Mouse (Mus musculus) CH12.LX (cell line): ENCODE results near the gene Tex22. TPM values are rescaled to one million over a fixed set of nuclear protein-coding genes. Genes with fewer than 3 reads are reported as not detected.
A peak's percentile ranks its signal among the peaks of the same experiment; 100 is the strongest.

Experiments used
- DNase-seq: peaks from one replicate; pipeline ENCODE4 v3.0.0-alpha.2; 2013; ENCODE audit errors: extremely low read depth
- H3K27ac ChIP-seq: 2 replicates; pipeline ENCODE4 v1.5.1; 2012; ENCODE audit warnings: low read depth, mild to moderate bottlenecking, control low read depth, moderate library complexity; ENCODE audit not compliant: insufficient read depth
- H3K27me3 ChIP-seq: replicated peaks from 2 replicates; pipeline ENCODE3; 2012; ENCODE audit warnings: inconsistent platforms
- H3K36me3 ChIP-seq, 2 experiments: replicated peaks in 1 of 2; 2 replicates each; pipeline versions ENCODE3 to v1.6.1; 2012; ENCODE audit warnings: inconsistent platforms in 1 of 2, low read length in 1 of 2, mild to moderate bottlenecking in 1 of 2, mixed read lengths in 1 of 2, moderate library complexity in 1 of 2; ENCODE audit not compliant: control insufficient read depth in 1 of 2, insufficient read depth in 1 of 2
- H3K4me1 ChIP-seq, 2 experiments: 2 replicates each; pipeline ENCODE4 v1.6.1; 2012; ENCODE audit warnings: inconsistent platforms in 1 of 2, moderate library complexity in 1 of 2; ENCODE audit not compliant: insufficient read depth in 2 of 2, control insufficient read depth in 1 of 2
- H3K4me2 ChIP-seq: 2 replicates; pipeline ENCODE4 v1.6.1; 2012; ENCODE audit warnings: low read depth, mild to moderate bottlenecking, control low read depth; ENCODE audit not compliant: poor library complexity, insufficient read depth, severe bottlenecking
- H3K4me3 ChIP-seq, 3 experiments: fragments of 150-350 bp in 1 of 3; sonication (generic) in 1 of 3; replicated peaks in 1 of 3; 2 replicates each; pipeline versions ENCODE3 to v1.5.1; 2011 to 2012; ENCODE audit warnings: low read depth in 2 of 3, low read length in 2 of 3, mild to moderate bottlenecking in 2 of 3, moderate library complexity in 2 of 3, control low read depth in 1 of 3, improper control_type of control experiment in 1 of 3, inconsistent platforms in 1 of 3, mixed read lengths in 1 of 3; ENCODE audit not compliant: poor library complexity in 1 of 3
- H3K79me2 ChIP-seq: replicated peaks from 2 replicates; pipeline ENCODE4 v1.6.1; 2012; ENCODE audit warnings: mild to moderate bottlenecking, moderate library complexity; ENCODE audit not compliant: control insufficient read depth, poor library complexity, insufficient read depth, severe bottlenecking; ENCODE audit errors: extremely low read depth
- H3K9ac ChIP-seq: 2 replicates; pipeline ENCODE4 v1.6.1; 2012; ENCODE audit warnings: low read depth, mild to moderate bottlenecking, control low read depth, moderate library complexity; ENCODE audit not compliant: insufficient read depth
- H3K9me3 ChIP-seq: replicated peaks from 2 replicates; pipeline ENCODE3; 2012; ENCODE audit warnings: low read length, inconsistent platforms, mixed read lengths
- BHLHE40 ChIP-seq: IDR thresholded peaks from 2 replicates; pipeline ENCODE4 v1.6.1; 2011; ENCODE audit warnings: mild to moderate bottlenecking, low read depth, low read length, improper control_type of control experiment
- CHD1 ChIP-seq: IDR thresholded peaks from 2 replicates; pipeline ENCODE4 v1.6.1; 2012; ENCODE audit warnings: low read depth, low read length, improper control_type of control experiment, inconsistent platforms
- CHD2 ChIP-seq: IDR thresholded peaks from 2 replicates; pipeline ENCODE4 v1.6.1; 2011; ENCODE audit warnings: low read length, improper control_type of control experiment
- CTCF ChIP-seq, 2 experiments: IDR thresholded peaks in 1 of 2; conservative IDR thresholded peaks in 1 of 2; 2 replicates each; pipeline ENCODE4 v1.5.1; 2011 to 2012; ENCODE audit warnings: low read depth in 2 of 2, low read length in 2 of 2, improper control_type of control experiment in 1 of 2, inconsistent platforms in 1 of 2, mild to moderate bottlenecking in 1 of 2, moderate library complexity in 1 of 2
- E2F4 ChIP-seq: IDR thresholded peaks from 2 replicates; pipeline ENCODE4 v1.6.1; 2011; ENCODE audit warnings: low read depth, low read length, improper control_type of control experiment; ENCODE audit not compliant: insufficient replicate concordance
- ELF1 ChIP-seq: IDR thresholded peaks from 2 replicates; pipeline ENCODE4 v1.6.1; 2014; ENCODE audit warnings: low read depth, mild to moderate bottlenecking, inconsistent platforms, low read length, improper control_type of control experiment
- EP300 ChIP-seq: IDR thresholded peaks from 2 replicates; pipeline ENCODE4 v1.6.1; 2011; ENCODE audit warnings: low read length, improper control_type of control experiment
- ETS1 ChIP-seq: conservative IDR thresholded peaks from 2 replicates; pipeline ENCODE4 v1.6.1; 2012; ENCODE audit warnings: low read depth, mild to moderate bottlenecking, inconsistent platforms, low read length, improper control_type of control experiment, moderate library complexity
- GABPA ChIP-seq: IDR thresholded peaks from 2 replicates; pipeline ENCODE4 v1.6.1; 2012; ENCODE audit warnings: low read depth, low read length, improper control_type of control experiment, inconsistent platforms; ENCODE audit not compliant: insufficient replicate concordance
- JUND ChIP-seq: conservative IDR thresholded peaks from 2 replicates; pipeline ENCODE4 v1.6.1; 2011; ENCODE audit warnings: low read depth, low read length, improper control_type of control experiment
- MAX ChIP-seq: IDR thresholded peaks from 2 replicates; pipeline ENCODE4 v1.6.1; 2011; ENCODE audit warnings: low read length, improper control_type of control experiment
- MXI1 ChIP-seq: IDR thresholded peaks from 2 replicates; pipeline ENCODE4 v1.6.1; 2011; ENCODE audit warnings: mild to moderate bottlenecking, low read depth, low read length, improper control_type of control experiment
- MYC ChIP-seq: IDR thresholded peaks from 2 replicates; pipeline ENCODE4 v1.6.1; 2011; ENCODE audit warnings: low read depth, mild to moderate bottlenecking, improper control_type of control experiment, low read length
- NELFE ChIP-seq: IDR thresholded peaks from 2 replicates; pipeline ENCODE4 v1.6.1; 2011; ENCODE audit warnings: low read depth, low read length, improper control_type of control experiment
- NRF1 ChIP-seq: IDR thresholded peaks from 2 replicates; pipeline ENCODE4 v1.6.1; 2014; ENCODE audit warnings: low read depth, mild to moderate bottlenecking, inconsistent platforms, low read length, improper control_type of control experiment, moderate library complexity
- PAX5 ChIP-seq: IDR thresholded peaks from 2 replicates; pipeline ENCODE4 v1.6.1; 2012; ENCODE audit warnings: low read length, inconsistent platforms, mixed read lengths
- POLR2A ChIP-seq: IDR thresholded peaks from 2 replicates; pipeline ENCODE4 v1.6.1; 2011; ENCODE audit warnings: low read depth, mild to moderate bottlenecking, improper control_type of control experiment, low read length
- POLR2AphosphoS2 ChIP-seq: IDR thresholded peaks from 2 replicates; pipeline ENCODE4 v1.6.1; 2011; ENCODE audit warnings: low read depth, low read length, improper control_type of control experiment
- RCOR1 ChIP-seq: conservative IDR thresholded peaks from 2 replicates; pipeline ENCODE4 v1.6.1; 2012; ENCODE audit warnings: low read depth, mild to moderate bottlenecking, inconsistent platforms, low read length, improper control_type of control experiment
- SMC3 ChIP-seq: IDR thresholded peaks from 2 replicates; pipeline ENCODE4 v1.6.1; 2011; ENCODE audit warnings: low read depth, low read length, improper control_type of control experiment
- TCF12 ChIP-seq: IDR thresholded peaks from 2 replicates; pipeline ENCODE4 v1.6.1; 2014; ENCODE audit warnings: low read depth, mild to moderate bottlenecking, inconsistent platforms, low read length, improper control_type of control experiment
- USF1 ChIP-seq: IDR thresholded peaks from 2 replicates; pipeline ENCODE4 v1.6.1; 2014; ENCODE audit warnings: low read depth, mild to moderate bottlenecking, inconsistent platforms, low read length, improper control_type of control experiment
- USF2 ChIP-seq: conservative IDR thresholded peaks from 2 replicates; pipeline ENCODE4 v1.6.1; 2011; ENCODE audit warnings: low read depth, low read length, improper control_type of control experiment
- ZC3H11A ChIP-seq: IDR thresholded peaks from 2 replicates; pipeline ENCODE4 v1.6.1; 2012; ENCODE audit warnings: low read depth, mild to moderate bottlenecking, inconsistent platforms, low read length, improper control_type of control experiment
- ZMIZ1 ChIP-seq: IDR thresholded peaks from 2 replicates; pipeline ENCODE4 v1.6.1; 2012; ENCODE audit warnings: low read depth, mild to moderate bottlenecking, inconsistent platforms, low read length, improper control_type of control experiment
- dilution Hi-C: fragments of 300-500 bp; cut with MboI; formaldehyde crosslinking; loops from 2 replicates; pipeline ENCODE4 v1.14.3; 2020; ENCODE audit warnings: low sequenced_read_pairs; ENCODE audit not compliant: extremely low pct_unique_long_range_greater_than_20kb, extremely low pct_ligation_motif_present
- in situ Hi-C: fragments of 300-500 bp; cut with MboI; formaldehyde crosslinking; loops from 3 replicates; pipeline ENCODE4 v1.14.3; 2019; ENCODE audit warnings: low sequenced_read_pairs, low pct_ligation_motif_present, low pct_unique_long_range_greater_than_20kb, mixed read lengths
- polyA plus RNA-seq: library from polyadenylated mRNA; unstranded; fragments of >175 nt; gene quantifications from 2 replicates; pipeline ENCODE4 v1.2.1, GENCODE M21; 2012; ENCODE audit warnings: low read depth; ENCODE audit not compliant: insufficient read length
- total RNA-seq, 2 experiments: library from RNA; depleted of rRNA; stranded (reverse); fragments of 300-350 nt in 1 of 2; fragments of >200 nt in 1 of 2; gene quantifications; 2 replicates each; pipeline ENCODE4 v1.2.3; 2012 to 2014

Tex22 gene
- total and polyA plus RNA-seq, 3 experiments: 0.21 TPM; not detected in 2

GRCm38 (mm10) chr12:113026557-113026956 is 47.7 kb upstream of the Tex22 start:
- TF ChIP-seq NRF1 (no peak), MYC (no peak), NELFE (no peak), JUND (no peak), ETS1 (peak; percentile 48; the same call in 1 of the 2 replicates), MAX (no peak), ZC3H11A (no peak)
- no peak overlapping the region for H3K27ac ChIP-seq
- peaks cover 0 to 23% of the 10 kb centered on the region in 2 experiments for H3K36me3 ChIP-seq
- dilution Hi-C loops (no loop called here), in situ Hi-C loops (no loop called here)
- no peak overlapping the region for H3K4me2 ChIP-seq
- no peaks in the 10 kb centered on the region for H3K27me3 ChIP-seq
- H3K4me1 ChIP-seq: peaks cover 27 to 55% of the 10 kb centered on the region in 2 experiments
- H3K9ac ChIP-seq: no peak overlapping the region
- no peak overlapping the region for H3K4me3 ChIP-seq
- no peak for DNase-seq
- H3K79me2 ChIP-seq: no peaks in the 10 kb centered on the region
- peaks cover 4% of the 10 kb centered on the region for H3K9me3 ChIP-seq

DNA sequence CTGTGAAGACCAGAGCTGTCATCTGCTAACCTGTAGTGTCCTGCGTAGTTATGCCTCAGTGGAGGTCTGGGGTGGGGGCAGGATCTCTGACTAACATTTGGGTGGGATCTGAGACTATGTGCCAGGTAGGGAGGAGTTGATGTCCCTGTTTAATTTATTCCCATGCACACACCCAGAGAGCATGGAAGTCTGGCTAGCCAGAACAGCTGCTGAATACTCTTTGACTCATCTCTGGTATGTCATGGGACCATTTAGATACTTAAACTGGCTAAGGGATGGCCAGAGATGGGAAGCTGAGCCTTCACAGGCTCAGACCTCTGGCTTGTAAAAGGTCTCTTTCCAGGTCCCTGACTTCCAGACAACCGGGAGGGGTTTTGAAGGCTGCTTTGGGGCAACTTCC is 46.8 kb upstream of the Tex22 start:
- peaks cover 0 to 26% of the 10 kb centered on the region in 2 experiments for H3K36me3 ChIP-seq
- no peak overlapping the region for H3K4me2 ChIP-seq
- H3K27me3 ChIP-seq: no peaks in the 10 kb centered on the region
- H3K4me1 ChIP-seq: peaks cover 29 to 63% of the 10 kb centered on the region in 2 experiments
- H3K9ac ChIP-seq: no peak overlapping the region
- no peak for TF ChIP-seq CHD2
- no peak for TF ChIP-seq CTCF (conservative IDR thresholded peaks at IDR 0.05 in 1 of 2, IDR thresholded peaks at IDR 0.05 in 1 of 2; ENCODE audit: low read depth in 2 of 2, low read length in 2 of 2)
- TF ChIP-seq GABPA: no peak
- TF ChIP-seq TCF12: no peak
- no peak for TF ChIP-seq USF1
- no peak for TF ChIP-seq CHD1
- no peak for TF ChIP-seq RCOR1
- TF ChIP-seq USF2: no peak
- TF ChIP-seq ELF1: no peak
- TF ChIP-seq SMC3: no peak
- TF ChIP-seq MAX: no peak
- no peak for TF ChIP-seq POLR2AphosphoS2
- no peak for TF ChIP-seq MXI1
- no peak for TF ChIP-seq E2F4
- no peak for TF ChIP-seq PAX5
- TF ChIP-seq POLR2A: no peak
- TF ChIP-seq BHLHE40: no peak
- TF ChIP-seq EP300: no peak
- TF ChIP-seq ZC3H11A: no peak
- no peak for TF ChIP-seq ZMIZ1
- dilution Hi-C loops (no loop called here), in situ Hi-C loops (no loop called here)
- DNase-seq: no peak
- no peak overlapping the region for H3K4me3 ChIP-seq
- no peaks in the 10 kb centered on the region for H3K79me2 ChIP-seq
- no peak overlapping the region for H3K27ac ChIP-seq
- H3K9me3 ChIP-seq: peaks cover 4% of the 10 kb centered on the region
